Mouse (Mus musculus): Measurements from ENCODE around the gene Sumo3. TPM values are rescaled to one million over a fixed set of nuclear protein-coding genes. Genes with fewer than 3 reads are reported as not detected.

Gene Sumo3
- polyA plus RNA-seq, 2 experiments: 82.5 to 109 TPM

DNA sequence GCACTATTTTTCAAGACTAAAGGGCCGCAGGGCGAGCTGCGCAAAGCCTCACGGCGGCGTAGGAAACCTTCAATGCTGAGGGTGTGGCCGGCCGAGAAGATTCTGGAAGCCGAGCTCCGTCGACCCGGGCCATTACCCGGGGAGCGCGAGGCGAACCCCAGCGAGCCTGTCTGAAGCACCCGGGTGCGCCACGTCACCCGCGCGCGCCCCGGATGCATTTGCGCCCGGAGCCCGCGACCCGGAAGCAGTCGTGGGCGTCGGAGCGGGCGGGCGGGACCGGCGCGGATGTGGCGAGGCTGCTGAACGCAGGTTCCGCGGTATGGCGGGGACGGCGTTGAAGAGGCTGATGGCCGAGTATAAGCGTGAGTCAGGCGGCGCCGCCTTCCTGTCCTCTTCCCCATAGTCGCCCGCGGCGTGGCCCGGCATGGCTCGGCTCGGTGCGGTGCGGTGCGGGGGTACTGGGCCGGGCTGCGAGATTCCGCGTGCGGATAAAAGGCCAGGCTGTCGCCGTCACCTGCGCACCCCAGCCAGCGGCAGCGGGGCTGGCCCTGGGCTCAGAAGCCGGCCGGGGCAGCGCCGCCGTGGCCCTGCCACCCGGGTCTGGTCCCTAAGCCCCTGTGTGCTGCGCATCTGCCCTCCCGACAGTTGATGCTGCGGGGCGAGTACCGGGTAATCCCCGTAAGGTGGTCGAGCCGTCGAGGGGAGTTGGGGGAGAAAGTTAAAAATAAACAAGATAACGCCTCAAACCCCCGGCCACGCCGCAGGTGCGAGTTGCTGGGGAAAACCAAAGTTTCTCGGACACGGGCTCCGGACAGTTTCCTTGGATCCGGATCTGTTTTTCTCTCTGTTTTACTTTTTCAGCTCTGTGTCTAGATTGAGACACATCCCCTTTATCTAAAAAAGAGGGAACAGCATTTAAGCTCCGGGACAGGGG is 16.4 kb downstream of the Sumo3 start, which contains the start of gene Ube2g2:
Gene Ube2g2 (plus strand): TSS at position 221 of the 934 bp plus-strand sequence.
- Histone ChIP-seq H3K4me1 (replicated peaks; ENCODE audit: control insufficient read depth in 2 of 2, insufficient read depth in 2 of 2, low read length in 1 of 2) (peaks cover 10 to 25% of the 10 kb centered on the region in 2 experiments; a peak in 3 of 4 replicates), H3K27ac (peak within 1 kb of the TSS; percentile 89), H3K9me3 (ENCODE audit: control insufficient read depth, low read length) (no peaks in the 10 kb centered on the region), H3K4me2 (ENCODE audit: low read depth) (peak within 1 kb of the TSS; percentile 83), H3K36me3 (replicated peaks; ENCODE audit: control insufficient read depth, insufficient read depth, low read depth) (peaks cover 1% of the 10 kb centered on the region), H3K4me3 (ENCODE audit: insufficient read depth in 1 of 2, low read depth in 2 of 2, low read length in 2 of 2) (peak within 1 kb of the TSS; percentile 77 to 91), H3K27me3 (ENCODE audit: control insufficient read depth, insufficient read depth, low read length) (no peaks in the 10 kb centered on the region), H3K9ac (replicated peaks) (peak within 1 kb of the TSS; percentile 84)
- ATAC-seq (ENCODE audit: insufficient read depth) (peak; percentile 96), DNase-seq (ENCODE audit: low read depth in 3 of 3, low spot score in 3 of 3) (peak; percentile 88 to 90 (median 90))
- WGBS (ENCODE audit: insufficient replicate concordance): under 1% methylated on average over 96 of the region's 96 CpGs
- TF ChIP-seq EP300 (IDR thresholded peaks at IDR 0.05; ENCODE audit: low read depth) (peak; percentile 27; the same call in 1 of the 2 replicates), CTCF (IDR thresholded peaks at IDR 0.05; ENCODE audit: low read depth) (no peak)

DNA sequence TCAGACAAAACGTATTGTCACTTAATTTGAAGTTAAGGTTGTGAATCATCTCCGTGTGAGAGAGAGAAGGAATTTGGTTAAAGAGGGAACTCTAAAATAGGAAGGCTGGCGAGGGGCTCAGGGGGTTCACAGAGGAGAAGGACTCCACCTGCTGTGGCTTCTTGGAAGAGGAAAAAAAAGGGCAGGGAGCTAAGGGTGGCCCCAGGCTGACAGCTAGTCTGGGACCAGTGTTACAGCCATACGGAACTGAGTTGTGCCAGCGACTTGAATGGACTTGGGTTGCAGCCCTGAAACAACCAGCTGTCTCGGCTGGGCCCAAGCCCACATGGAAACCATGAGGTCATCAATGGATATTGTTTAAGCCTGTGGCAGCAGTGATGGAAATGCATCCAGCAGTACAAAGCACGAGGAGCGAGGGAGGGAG is 17.2 kb downstream of the Sumo3 start:
- H3K9me3 ChIP-seq (ENCODE audit: control insufficient read depth, low read length): no peaks in the 10 kb centered on the region
- TF ChIP-seq EP300 (IDR thresholded peaks at IDR 0.05; ENCODE audit: low read depth) (no peak), CTCF (IDR thresholded peaks at IDR 0.05; ENCODE audit: low read depth) (no peak)
- H3K4me2 ChIP-seq (ENCODE audit: low read depth): peak overlapping the region; percentile 83
- H3K27me3 ChIP-seq (ENCODE audit: control insufficient read depth, insufficient read depth, low read length): no peaks in the 10 kb centered on the region
- peak overlapping the region; percentile 45 for H3K27ac ChIP-seq
- peak overlapping the region; percentile 77 to 91 for H3K4me3 ChIP-seq (ENCODE audit: insufficient read depth in 1 of 2, low read depth in 2 of 2, low read length in 2 of 2)
- H3K9ac ChIP-seq (replicated peaks): peak overlapping the region; percentile 84
- WGBS (ENCODE audit: insufficient replicate concordance): 12% methylated on average over 8 of the region's 8 CpGs
- ATAC-seq (ENCODE audit: insufficient read depth) (no peak), DNase-seq (ENCODE audit: low read depth in 3 of 3, low spot score in 3 of 3) (no peak)
- H3K36me3 ChIP-seq (replicated peaks; ENCODE audit: control insufficient read depth, insufficient read depth, low read depth): no peaks in the 10 kb centered on the region; the same call in 1 of the 2 replicates
- peaks cover 10 to 23% of the 10 kb centered on the region in 2 experiments; a peak in 3 of 4 replicates for H3K4me1 ChIP-seq (replicated peaks; ENCODE audit: control insufficient read depth in 2 of 2, insufficient read depth in 2 of 2, low read length in 1 of 2)

DNA sequence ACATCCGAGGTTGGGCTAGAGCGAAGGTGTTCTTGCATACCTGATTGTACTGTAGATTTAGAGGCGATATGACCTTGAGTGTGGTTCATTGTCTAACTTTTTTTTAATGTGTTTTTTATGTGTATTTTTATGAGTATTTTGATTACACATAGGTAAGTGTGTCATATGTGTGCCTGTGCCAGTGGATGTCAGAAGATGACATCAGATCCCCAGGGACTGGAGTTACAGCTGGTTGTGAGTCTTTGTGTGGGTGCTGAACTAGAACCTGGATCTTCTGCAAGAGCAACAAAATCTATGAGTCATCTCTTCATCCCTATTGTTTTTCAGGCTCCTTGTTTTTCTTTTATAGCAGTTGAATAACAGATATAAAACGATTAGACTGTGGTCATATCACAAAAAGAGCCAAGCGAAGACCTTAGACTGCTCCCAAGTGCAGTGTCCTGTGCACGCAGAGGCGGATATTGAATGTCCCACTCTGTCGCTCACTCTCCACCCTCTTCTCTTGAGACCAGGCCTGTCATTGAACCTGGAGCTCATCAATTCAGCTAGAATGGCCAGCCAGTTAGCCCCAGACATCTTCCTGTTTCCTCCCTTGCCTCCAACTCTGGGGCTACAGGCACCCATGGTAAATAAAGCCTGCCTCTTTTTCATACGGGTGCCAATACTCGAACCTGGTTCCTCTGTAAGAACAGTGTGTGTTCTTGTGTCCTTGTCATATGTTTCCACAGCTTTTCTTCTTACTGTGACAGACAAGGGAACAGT is 17.9 kb downstream of the Sumo3 start:
- WGBS (ENCODE audit: insufficient replicate concordance): 79% methylated on average over 10 of the region's 10 CpGs
- TF ChIP-seq EP300 (IDR thresholded peaks at IDR 0.05; ENCODE audit: low read depth) (no peak), CTCF (IDR thresholded peaks at IDR 0.05; ENCODE audit: low read depth) (no peak)
- no peak for ATAC-seq (ENCODE audit: insufficient read depth)

DNA sequence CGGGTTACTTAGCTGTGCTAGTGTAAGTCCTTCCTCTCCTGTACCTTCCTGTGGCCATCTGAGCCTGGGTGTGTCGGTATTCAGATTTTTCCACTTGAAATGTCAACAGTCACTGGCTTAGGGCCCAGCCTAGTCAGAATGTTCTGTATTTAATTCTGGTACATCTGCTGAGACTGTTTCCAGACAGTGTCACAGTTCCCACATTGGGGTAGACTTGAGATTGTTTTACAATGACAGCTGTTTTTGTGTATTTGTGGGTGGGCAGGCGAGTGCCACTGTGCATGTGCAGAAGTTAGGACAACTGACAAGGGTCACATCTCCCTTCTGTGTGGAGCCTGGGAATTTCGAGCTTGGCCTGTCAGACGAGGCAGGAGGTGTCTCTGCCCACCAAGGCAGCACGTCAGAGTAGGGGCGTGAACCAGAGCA is 18.7 kb downstream of the Sumo3 start:
- Histone ChIP-seq H3K36me3 (replicated peaks; ENCODE audit: control insufficient read depth, insufficient read depth, low read depth) (no peaks in the 10 kb centered on the region; the same call in 1 of the 2 replicates), H3K27me3 (ENCODE audit: control insufficient read depth, insufficient read depth, low read length) (no peaks in the 10 kb centered on the region), H3K4me3 (ENCODE audit: insufficient read depth in 1 of 2, low read depth in 2 of 2, low read length in 2 of 2) (no peak overlapping the region), H3K4me2 (ENCODE audit: low read depth) (0 out of 2 replicates have a peak overlapping the region, but pooled peaks have one; percentile 11), H3K4me1 (replicated peaks; ENCODE audit: control insufficient read depth in 2 of 2, insufficient read depth in 2 of 2, low read length in 1 of 2) (peaks cover 10 to 23% of the 10 kb centered on the region in 2 experiments; a peak in 3 of 4 replicates), H3K9ac (replicated peaks) (no peak overlapping the region), H3K9me3 (ENCODE audit: control insufficient read depth, low read length) (no peaks in the 10 kb centered on the region), H3K27ac (no peak overlapping the region)
- 68% methylated on average over 7 of the region's 7 CpGs for WGBS (ENCODE audit: insufficient replicate concordance)
- ATAC-seq (ENCODE audit: insufficient read depth): no peak
- no peak for DNase-seq (ENCODE audit: low read depth in 3 of 3, low spot score in 3 of 3)
- TF ChIP-seq EP300 (IDR thresholded peaks at IDR 0.05; ENCODE audit: low read depth) (no peak), CTCF (IDR thresholded peaks at IDR 0.05; ENCODE audit: low read depth) (no peak)

More for the DNA sequence above, 17.9 kb downstream of the Sumo3 start:
- Histone ChIP-seq H3K36me3 (replicated peaks; ENCODE audit: control insufficient read depth, insufficient read depth, low read depth) (no peaks in the 10 kb centered on the region; the same call in 1 of the 2 replicates), H3K9me3 (ENCODE audit: control insufficient read depth, low read length) (no peaks in the 10 kb centered on the region), H3K4me2 (ENCODE audit: low read depth) (peak overlapping the region; percentile 83), H3K27ac (no peak overlapping the region), H3K27me3 (ENCODE audit: control insufficient read depth, insufficient read depth, low read length) (no peaks in the 10 kb centered on the region), H3K9ac (replicated peaks) (peak overlapping the region; percentile 84), H3K4me3 (ENCODE audit: insufficient read depth in 1 of 2, low read depth in 2 of 2, low read length in 2 of 2) (peak overlapping the region in 1 of 2 experiments; percentile 77; a peak in 3 of 4 replicates), H3K4me1 (replicated peaks; ENCODE audit: control insufficient read depth in 2 of 2, insufficient read depth in 2 of 2, low read length in 1 of 2) (peaks cover 10 to 23% of the 10 kb centered on the region in 2 experiments; a peak in 3 of 4 replicates)
- DNase-seq (ENCODE audit: low read depth in 3 of 3, low spot score in 3 of 3): no peak

Data from liver, embryonic 14.5 days (tissue).